Comparison of ENCODE assay signal across 8 mouse cellular contexts in genomic region chr14:118179701-118180100, GRCm38 (mm10). TPM values are rescaled to one million over a fixed set of nuclear protein-coding genes. Genes with fewer than 3 reads are reported as not detected.
DNase-seq lines count a peak whose midpoint lies in the region; ATAC-seq and TF ChIP-seq lines count a peak whose summit lies in the region.

No protein-coding gene starts in this region.

- no peak for TF ChIP-seq CTCF in kidney, postnatal 0 days (IDR thresholded peaks at IDR 0.05; ENCODE audit: low read depth)
- TF ChIP-seq CTCF in kidney, adult 2 months (conservative IDR thresholded peaks at IDR 0.05; ENCODE audit: insufficient read depth, insufficient read length, low read depth, low read length): no peak

- H3K4me1 ChIP-seq in kidney, postnatal 0 days (replicated peaks; ENCODE audit: insufficient read depth, low read length): no peaks in the 10 kb centered on the region
- no peaks in the 10 kb centered on the region for H3K4me1 ChIP-seq in kidney, adult 2 months (ENCODE audit: control insufficient read depth, insufficient read depth, low read length)
- H3K4me1 ChIP-seq in embryonic facial prominence, embryonic 11.5 days (ENCODE audit: control insufficient read depth, insufficient read depth, low read length): no peaks in the 10 kb centered on the region
- H3K4me1 ChIP-seq in hindbrain, embryonic 16.5 days (ENCODE audit: control insufficient read depth, insufficient read depth, low read depth, low read length): no peaks in the 10 kb centered on the region
- H3K4me1 ChIP-seq in midbrain, embryonic 14.5 days (ENCODE audit: control insufficient read depth, insufficient read depth, low read length): no peaks in the 10 kb centered on the region

- H3K4me3 ChIP-seq in kidney, postnatal 0 days (replicated peaks; ENCODE audit: low read depth, low read length): peak overlapping the region; percentile 44
- no peak overlapping the region for H3K4me3 ChIP-seq in kidney, adult 2 months (ENCODE audit: insufficient read depth, low read depth, low read length)
- peak overlapping the region; percentile 50 for H3K4me3 ChIP-seq in embryonic facial prominence, embryonic 11.5 days (ENCODE audit: low read depth, low read length)
- H3K4me3 ChIP-seq in hindbrain, embryonic 16.5 days (ENCODE audit: low read length): peak overlapping the region; percentile 47
- peak overlapping the region; percentile 50 for H3K4me3 ChIP-seq in midbrain, embryonic 14.5 days (replicated peaks; ENCODE audit: low read depth, low read length)

- no peaks in the 10 kb centered on the region for H3K36me3 ChIP-seq in kidney, postnatal 0 days (ENCODE audit: insufficient read depth, low read length)
- no peaks in the 10 kb centered on the region for H3K36me3 ChIP-seq in kidney, adult 2 months (ENCODE audit: control insufficient read depth, insufficient read depth, low read length)
- no peaks in the 10 kb centered on the region for H3K36me3 ChIP-seq in embryonic facial prominence, embryonic 11.5 days (replicated peaks; ENCODE audit: control insufficient read depth, insufficient read depth, low read depth, low read length)
- no peaks in the 10 kb centered on the region for H3K36me3 ChIP-seq in hindbrain, embryonic 16.5 days (ENCODE audit: control insufficient read depth, insufficient read depth, low read length)
- H3K36me3 ChIP-seq in midbrain, embryonic 14.5 days (ENCODE audit: control insufficient read depth, insufficient read depth, low read length): no peaks in the 10 kb centered on the region

- no peaks in the 10 kb centered on the region for H3K27me3 ChIP-seq in kidney, postnatal 0 days (ENCODE audit: insufficient read depth, low read length)
- H3K27me3 ChIP-seq in kidney, adult 2 months (replicated peaks; ENCODE audit: control insufficient read depth, insufficient read depth, low read length): no peaks in the 10 kb centered on the region
- H3K27me3 ChIP-seq in embryonic facial prominence, embryonic 11.5 days (ENCODE audit: control insufficient read depth, insufficient read depth, low read length): no peaks in the 10 kb centered on the region
- H3K27me3 ChIP-seq in hindbrain, embryonic 16.5 days (replicated peaks; ENCODE audit: control insufficient read depth, insufficient read depth, low read length): no peaks in the 10 kb centered on the region
- H3K27me3 ChIP-seq in midbrain, embryonic 14.5 days (ENCODE audit: control insufficient read depth, insufficient read depth, low read length): no peaks in the 10 kb centered on the region

- H3K27ac ChIP-seq in kidney, postnatal 0 days: no peak overlapping the region
- no peak overlapping the region for H3K27ac ChIP-seq in kidney, adult 2 months (ENCODE audit: insufficient read depth, low read depth, low read length)
- no peak overlapping the region for H3K27ac ChIP-seq in embryonic facial prominence, embryonic 11.5 days (replicated peaks; ENCODE audit: low read depth, low read length)
- H3K27ac ChIP-seq in hindbrain, embryonic 16.5 days (ENCODE audit: low read depth, low read length): peak overlapping the region; percentile 67
- H3K27ac ChIP-seq in midbrain, embryonic 14.5 days (replicated peaks; ENCODE audit: low read depth, low read length): peak overlapping the region; percentile 89

- 33% methylated on average over 7 of the region's 7 CpGs for WGBS in kidney, postnatal 0 days
- WGBS in kidney, adult 2 months: 48% methylated on average over 7 of the region's 7 CpGs
- WGBS in embryonic facial prominence, embryonic 11.5 days: 34% methylated on average over 7 of the region's 7 CpGs
- 33% methylated on average over 7 of the region's 7 CpGs for WGBS in hindbrain, embryonic 16.5 days
- WGBS in midbrain, embryonic 14.5 days: 30% methylated on average over 7 of the region's 7 CpGs

- peak; percentile 31 for DNase-seq in kidney, postnatal 0 days (ENCODE audit: low spot score)
- no peak for DNase-seq in kidney, adult 2 months
- no peak for DNase-seq in embryonic facial prominence, embryonic 11.5 days (ENCODE audit: low spot score)
- DNase-seq in midbrain, embryonic 14.5 days: no peak
- DNase-seq in layer of hippocampus, adult 11-12 months (ENCODE audit: low spot score): no peak

- H3K9me3 ChIP-seq in kidney, postnatal 0 days (replicated peaks; ENCODE audit: low read length): no peaks in the 10 kb centered on the region
- H3K9me3 ChIP-seq in embryonic facial prominence, embryonic 11.5 days (replicated peaks; ENCODE audit: control insufficient read depth, low read length): no peaks in the 10 kb centered on the region
- H3K9me3 ChIP-seq in hindbrain, embryonic 16.5 days (ENCODE audit: control insufficient read depth, low read length): no peaks in the 10 kb centered on the region
- no peaks in the 10 kb centered on the region for H3K9me3 ChIP-seq in midbrain, embryonic 14.5 days (ENCODE audit: control insufficient read depth, low read length)

- H3K4me2 ChIP-seq in kidney, postnatal 0 days (ENCODE audit: low read length): peak overlapping the region; percentile 73
- peak overlapping the region; percentile 66 for H3K4me2 ChIP-seq in embryonic facial prominence, embryonic 11.5 days (ENCODE audit: low read depth, low read length)
- peak overlapping the region; percentile 95 for H3K4me2 ChIP-seq in hindbrain, embryonic 16.5 days (ENCODE audit: low read length)
- H3K4me2 ChIP-seq in midbrain, embryonic 14.5 days (ENCODE audit: low read length): peak overlapping the region; percentile 83

- no peak for ATAC-seq in kidney, postnatal 0 days (replicated peaks; ENCODE audit: low FRiP score, low read depth)
- ATAC-seq in embryonic facial prominence, embryonic 11.5 days (replicated peaks; ENCODE audit: insufficient number of reproducible peaks, low FRiP score, low TSS enrichment, low read depth): no peak; the same call in 1 of the 2 replicates
- ATAC-seq in hindbrain, embryonic 16.5 days: peak; percentile 18; the same call in 1 of the 2 replicates
- no peak; the same call in 1 of the 2 replicates for ATAC-seq in midbrain, embryonic 14.5 days (ENCODE audit: low FRiP score, low TSS enrichment)
- ATAC-seq in megakaryocyte-erythroid progenitor cell, adult 5-6 weeks (replicated peaks; ENCODE audit: low FRiP score, low TSS enrichment, poor library complexity, severe bottlenecking): no peak
- no peak for ATAC-seq in cerebellum, adult (ENCODE audit: insufficient number of reproducible peaks, low FRiP score, low TSS enrichment)

- no peak for TF ChIP-seq POLR2A in kidney, adult 2 months (IDR thresholded peaks at IDR 0.05; ENCODE audit: low read depth, low read length)

- peak overlapping the region; percentile 41; the same call in 1 of the 2 replicates for H3K9ac ChIP-seq in kidney, postnatal 0 days (ENCODE audit: low read depth, low read length)
- H3K9ac ChIP-seq in embryonic facial prominence, embryonic 11.5 days (replicated peaks; ENCODE audit: low read length): peak overlapping the region; percentile 68
- peak overlapping the region; percentile 62 for H3K9ac ChIP-seq in hindbrain, embryonic 16.5 days (ENCODE audit: low read depth, low read length)
- H3K9ac ChIP-seq in midbrain, embryonic 14.5 days (replicated peaks; ENCODE audit: low read length): peak overlapping the region; percentile 51

RNA-seq across cellular contexts. Expression of gene Gpr180, which starts 42.7 kb away (rescaled TPM):
- polyA plus RNA-seq in kidney, postnatal 0 days (2015; fragmentation: Nextera tagmentation; extraction: Ambion mirVana): 51.1 and 52.8 TPM in 2 replicates
- 34.6 and 36.7 TPM in 2 replicates for polyA plus RNA-seq in kidney, adult 2 months (2012; rRNA removed)
- polyA plus RNA-seq in embryonic facial prominence, embryonic 11.5 days (2014; fragmentation: Nextera tagmentation; extraction: Ambion mirVana): 43.5 and 44.7 TPM in 2 replicates
- polyA plus RNA-seq in hindbrain, embryonic 16.5 days (2015; fragmentation: Nextera tagmentation; extraction: Ambion mirVana): 49.4 and 49.8 TPM in 2 replicates
- polyA plus RNA-seq in midbrain, embryonic 14.5 days (2014; fragmentation: Nextera tagmentation; extraction: Ambion mirVana): 33.4 and 38.8 TPM in 2 replicates
- 11.2 and 11.7 TPM in 2 replicates for total RNA-seq in megakaryocyte-erythroid progenitor cell, adult 5-6 weeks (2014; fragmentation: Nextera tagmentation)
- 8.6 and 10.7 TPM in 2 replicates for total RNA-seq in megakaryocyte-erythroid progenitor cell, adult 5-6 weeks (2017)

RNA-seq across cellular contexts. Expression of gene Tgds, which starts 47.1 kb away (rescaled TPM):
- 31.6 and 34.0 TPM in 2 replicates for polyA plus RNA-seq in kidney, postnatal 0 days (2015; fragmentation: Nextera tagmentation; extraction: Ambion mirVana)
- 14.1 and 15.9 TPM in 2 replicates for polyA plus RNA-seq in kidney, adult 2 months (2012; rRNA removed)
- 34.5 and 39.6 TPM in 2 replicates for polyA plus RNA-seq in embryonic facial prominence, embryonic 11.5 days (2014; fragmentation: Nextera tagmentation; extraction: Ambion mirVana)
- 15.3 and 16.1 TPM in 2 replicates for polyA plus RNA-seq in hindbrain, embryonic 16.5 days (2015; fragmentation: Nextera tagmentation; extraction: Ambion mirVana)
- polyA plus RNA-seq in midbrain, embryonic 14.5 days (2014; fragmentation: Nextera tagmentation; extraction: Ambion mirVana): 17.9 and 21.8 TPM in 2 replicates
- 13.8 and 19.1 TPM in 2 replicates for total RNA-seq in megakaryocyte-erythroid progenitor cell, adult 5-6 weeks (2014; fragmentation: Nextera tagmentation)
- total RNA-seq in megakaryocyte-erythroid progenitor cell, adult 5-6 weeks (2017): 16.1 and 21.1 TPM in 2 replicates

RNA-seq across cellular contexts. Expression of gene Sox21, which starts 57.1 kb away (rescaled TPM):
- polyA plus RNA-seq in kidney, postnatal 0 days (2015; fragmentation: Nextera tagmentation; extraction: Ambion mirVana): not detected in 2 replicates
- not detected in 2 replicates for polyA plus RNA-seq in kidney, adult 2 months (2012; rRNA removed)
- 2.7 and 5.0 TPM in 2 replicates for polyA plus RNA-seq in embryonic facial prominence, embryonic 11.5 days (2014; fragmentation: Nextera tagmentation; extraction: Ambion mirVana)
- 2.2 and 3.6 TPM in 2 replicates for polyA plus RNA-seq in hindbrain, embryonic 16.5 days (2015; fragmentation: Nextera tagmentation; extraction: Ambion mirVana)
- 18.4 and 22.2 TPM in 2 replicates for polyA plus RNA-seq in midbrain, embryonic 14.5 days (2014; fragmentation: Nextera tagmentation; extraction: Ambion mirVana)
- total RNA-seq in megakaryocyte-erythroid progenitor cell, adult 5-6 weeks (2014; fragmentation: Nextera tagmentation): not detected in 2 replicates
- total RNA-seq in megakaryocyte-erythroid progenitor cell, adult 5-6 weeks (2017): not detected in 2 replicates

Comparison
In these comparisons a context has a peak if more than half of its experiments do, and no peak if none do; other contexts are left out.
1. H3K27ac ChIP-seq: peak in hindbrain, embryonic 16.5 days (single experiment) and midbrain, embryonic 14.5 days (single experiment); none in kidney, postnatal 0 days (single experiment), kidney, adult 2 months (single experiment) and embryonic facial prominence, embryonic 11.5 days (single experiment).
2. Peak in every context shown above with its lines, with median percentiles within 50 percentile points of each other: H3K4me2 ChIP-seq and H3K9ac ChIP-seq.